Mouse (Mus musculus) olfactory bulb, adult 2 months (tissue): ENCODE results near the gene Des.

Experiments used
- CTCF ChIP-seq: fragments of 200-500 bp; IDR thresholded peaks from 2 replicates; pipeline ENCODE4 v1.5.1; 2012; ENCODE audit warnings: low read depth, mild to moderate bottlenecking, low read length, moderate library complexity; ENCODE audit not compliant: insufficient read depth
- POLR2A ChIP-seq: fragments of 200-500 bp; IDR thresholded peaks from 2 replicates; pipeline ENCODE4 v1.6.1; 2012; ENCODE audit warnings: mild to moderate bottlenecking, low read depth, low read length, moderate library complexity; ENCODE audit not compliant: insufficient read depth

DNA sequence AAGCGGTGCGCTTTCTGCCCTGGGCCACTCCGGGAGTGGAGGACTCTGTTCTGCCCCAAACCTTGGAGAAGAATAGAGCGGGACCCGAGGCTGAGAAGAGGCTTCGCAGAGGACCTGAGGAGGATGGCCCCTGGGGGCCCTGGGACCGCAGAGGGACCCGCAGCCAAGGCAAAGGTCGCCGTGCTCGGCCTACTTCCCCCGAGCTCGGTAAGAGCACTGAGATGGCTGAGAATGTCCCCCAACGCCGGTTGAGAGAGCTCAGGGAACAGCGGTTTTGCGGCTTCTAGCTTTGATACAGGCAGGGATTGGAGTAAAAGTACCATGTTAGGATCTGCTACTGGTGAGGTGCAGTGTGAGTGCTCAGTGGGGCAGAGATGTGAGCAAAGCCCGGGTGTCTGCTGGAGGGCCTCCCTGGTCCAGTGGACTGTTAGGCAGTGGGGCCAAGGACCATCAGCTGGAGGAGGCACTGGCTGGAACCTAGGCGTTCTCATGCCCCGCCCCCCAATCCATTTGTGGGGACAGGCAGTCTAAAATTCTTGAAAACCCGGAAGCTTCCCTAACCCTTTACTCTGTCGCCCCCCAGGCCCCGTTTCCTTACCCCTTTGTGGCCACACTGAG, 28.9 kb downstream of the Des start:
- TF ChIP-seq POLR2A, result no peak
- TF ChIP-seq CTCF, result no peak
